Mouse (Mus musculus) gastrocnemius, adult 8-10 months (tissue): ENCODE measurements around the gene Dhx57. TPM values are rescaled to one million over a fixed set of nuclear protein-coding genes. Genes with fewer than 3 reads are reported as not detected.
A peak's percentile ranks its signal among the peaks of the same experiment; 100 is the strongest.
"Not testable (repeated sequence)": the region's sequence is repeated elsewhere in the genome, so short reads cannot be mapped to it uniquely, and the experiment has no call there.

Experiments
- DNase-seq, 2 experiments: peaks; one replicate each; pipeline ENCODE4 v3.0.0; 2022; ENCODE audit warnings: low spot score in 2 of 2
- total RNA-seq, 4 experiments: library from RNA; stranded (reverse); gene quantifications; 2 replicates each; pipeline ENCODE4 v1.2.4; 2022

Gene Dhx57
- total RNA-seq: 10 to 100 TPM in 1 of 4 experiments, 1 to 10 TPM in 3; 6.8 to 10.0 (median 7.6) TPM

- DNase-seq: peak; percentile 95 to 96
These were observed at the start of gene Dhx57, which contains the start of gene Morn2 for GRCm38 (mm10) chr17:80290074-80290657. TSS of gene Dhx57 (minus strand) at chr17:80290476. TSS of gene Morn2 (plus strand) at chr17:80290203.

GRCm38 (mm10) chr17:80332386-80332785 is 42.1 kb upstream of the Dhx57 start:
- DNase-seq: no peak

- no peak for DNase-seq
These were observed 36.2 kb upstream of the Dhx57 start for GRCm38 (mm10) chr17:80326431-80326830.

GRCm38 (mm10) chr17:80325456-80325855 is 35.2 kb upstream of the Dhx57 start:
- DNase-seq: no peak

GRCm38 (mm10) chr17:80324521-80324920 is 34.2 kb upstream of the Dhx57 start:
- no peak for DNase-seq

- DNase-seq: no peak
These were observed 33.4 kb upstream of the Dhx57 start for GRCm38 (mm10) chr17:80323658-80324057.

GRCm38 (mm10) chr17:80323015-80323414 is 32.7 kb upstream of the Dhx57 start:
- DNase-seq: no peak

GRCm38 (mm10) chr17:80322228-80322627 is 32.0 kb upstream of the Dhx57 start:
- DNase-seq: no peak

- no peak for DNase-seq
These were observed 22.1 kb upstream of the Dhx57 start for GRCm38 (mm10) chr17:80312405-80312804.

GRCm38 (mm10) chr17:80311761-80312160 is 21.5 kb upstream of the Dhx57 start:
- no peak for DNase-seq

- DNase-seq: no peak
These were observed 17.0 kb upstream of the Dhx57 start, which contains the start of gene Arhgef33 for GRCm38 (mm10) chr17:80307251-80307650. TSS of gene Arhgef33 (plus strand) at chr17:80307407.

- no peak for DNase-seq
These were observed 8.6 kb upstream of the Dhx57 start for GRCm38 (mm10) chr17:80298844-80299243.

GRCm38 (mm10) chr17:80295258-80295657 is 5.0 kb upstream of the Dhx57 start:
- DNase-seq: no peak

- DNase-seq: no peak
These were observed 872 bp upstream of the Dhx57 start for GRCm38 (mm10) chr17:80291148-80291547.

- no peak for DNase-seq
These were observed 799 bp downstream of the Dhx57 start for GRCm38 (mm10) chr17:80289280-80290073.

GRCm38 (mm10) chr17:80288012-80288411 is 2.3 kb downstream of the Dhx57 start:
- no peak for DNase-seq

GRCm38 (mm10) chr17:80284446-80284845 is 5.8 kb downstream of the Dhx57 start:
- no peak for DNase-seq

GRCm38 (mm10) chr17:80279340-80280070 is 10.8 kb downstream of the Dhx57 start:
- DNase-seq: no peak

GRCm38 (mm10) chr17:80278255-80278654 is 12.0 kb downstream of the Dhx57 start:
- no peak for DNase-seq

GRCm38 (mm10) chr17:80270622-80271021 is 19.7 kb downstream of the Dhx57 start:
- not testable (repeated sequence) for DNase-seq

- DNase-seq: no peak
These were observed 22.1 kb downstream of the Dhx57 start for GRCm38 (mm10) chr17:80268151-80268550.

- no peak for DNase-seq
These were observed 23.2 kb downstream of the Dhx57 start for GRCm38 (mm10) chr17:80267065-80267464.
